25 mouse cellular contexts compared by ENCODE assay signal in genomic region chr2:52548401-52548800, GRCm38 (mm10).
A peak's percentile ranks its signal among the peaks of the same experiment; 100 is the strongest.
DNase-seq lines count a peak whose midpoint lies in the region; ATAC-seq and TF ChIP-seq lines count a peak whose summit lies in the region.
"Had no signal": no experiment of that assay in that cellular context is flagged by ENCODE, and none has a peak within 500 bp of the region (broad histone marks: within the 10 kb centered on the region; RNA-seq: fewer than 3 reads in every experiment).

No protein-coding gene starts in this region.

- no peak for TF ChIP-seq CTCF in testis, adult 2 months (IDR thresholded peaks at IDR 0.05; ENCODE audit: control insufficient read depth, insufficient read depth, insufficient replicate concordance, low read depth, low read length)

- H3K36me3 ChIP-seq in testis, adult 2 months (ENCODE audit: control insufficient read depth, insufficient read depth, low read length) = no peaks in the 10 kb centered on the region
- H3K36me3 ChIP-seq: forebrain, embryonic 10.5 days; heart, embryonic 12.5 days; heart, embryonic 15.5 days; hindbrain, embryonic 12.5 days had no signal

- peak; percentile 83 for ATAC-seq in common myeloid progenitor, adult 5-6 weeks (replicated peaks; ENCODE audit: low read depth, poor library complexity, severe bottlenecking)
- peak; percentile 55 for ATAC-seq in megakaryocyte progenitor cell, adult 5-6 weeks (replicated peaks; ENCODE audit: poor library complexity)
- ATAC-seq: CD4-positive, CD25-positive, alpha-beta regulatory T cell, adult 4 months; forebrain, embryonic 13.5 days; forebrain, embryonic 16.5 days; intestine, postnatal 0 days; Patski had no signal

- H3K4me1 ChIP-seq in testis, adult 2 months (ENCODE audit: control insufficient read depth, insufficient read depth, low read length) = no peaks in the 10 kb centered on the region
- H3K4me1 ChIP-seq: forebrain, embryonic 10.5 days; forebrain, embryonic 13.5 days; heart, embryonic 12.5 days; heart, embryonic 15.5 days; hindbrain, embryonic 12.5 days; hindbrain, embryonic 15.5 days had no signal

- TF ChIP-seq POLR2A in testis, adult 2 months (IDR thresholded peaks at IDR 0.05; ENCODE audit: control insufficient read depth, low read depth, low read length) = no peak

- no peak for DNase-seq in testis, postnatal 10 days (ENCODE audit: low spot score)
- DNase-seq in thymus, postnatal 14 days = no peak
- DNase-seq in frontal cortex, postnatal 25 days (ENCODE audit: low spot score in 2 of 2) = no peak
- DNase-seq: adrenal gland, postnatal 10 days; adrenal gland, postnatal 36 days; cerebellum, adult 18-20 months; cerebellum, adult 9-11 months; cerebellum, postnatal 25 days; gastrocnemius, adult 2 months; gastrocnemius, postnatal 14 days; heart, postnatal 10 days; heart, postnatal 4 days had no signal

- H3K27ac ChIP-seq in testis, adult 2 months (ENCODE audit: control insufficient read depth, insufficient read depth, low read depth, low read length) = no peak overlapping the region
- H3K27ac ChIP-seq: forebrain, embryonic 10.5 days; forebrain, embryonic 13.5 days; gastrocnemius, adult 2 months; heart, embryonic 15.5 days; hindbrain, embryonic 12.5 days; hindbrain, embryonic 15.5 days had no signal

- peak overlapping the region; percentile 20 for H3K4me3 ChIP-seq in testis, adult 2 months (ENCODE audit: control insufficient read depth, low read depth, low read length)
- H3K4me3 ChIP-seq: forebrain, embryonic 10.5 days; forebrain, embryonic 13.5 days; gastrocnemius, adult 2 months; heart, embryonic 12.5 days; heart, embryonic 15.5 days; hindbrain, embryonic 12.5 days; hindbrain, embryonic 15.5 days had no signal

- H3K27me3 ChIP-seq in testis, adult 2 months (ENCODE audit: control insufficient read depth, insufficient read depth, low read length) = no peaks in the 10 kb centered on the region
- H3K27me3 ChIP-seq: forebrain, embryonic 13.5 days; heart, embryonic 12.5 days; heart, embryonic 15.5 days; hindbrain, embryonic 12.5 days; hindbrain, embryonic 15.5 days; Patski had no signal
